Mouse (Mus musculus) G1E (cell line): Measurements from ENCODE around the gene Anxa5. TPM values are rescaled to one million over a fixed set of nuclear protein-coding genes. Genes with fewer than 3 reads are reported as not detected.

Source experiments
- ATAC-seq: 2 replicates; pipeline ENCODE4 v1.8.0; 2016; ENCODE audit warnings: mild to moderate bottlenecking; ENCODE audit not compliant: insufficient number of reproducible peaks, poor library complexity, low FRiP score, severe bottlenecking; ENCODE audit errors: extremely low read depth
- DNase-seq: peaks from one replicate; pipeline ENCODE4 v3.0.0; 2012; ENCODE audit warnings: low spot score
- H3K27me3 ChIP-seq: 2 replicates; pipeline ENCODE4 v1.6.1; 2012; ENCODE audit warnings: mild to moderate bottlenecking, low read length, inconsistent platforms; ENCODE audit not compliant: insufficient read depth
- H3K36me3 ChIP-seq: replicated peaks from 2 replicates; pipeline ENCODE3; 2012; ENCODE audit warnings: mild to moderate bottlenecking, inconsistent platforms
- H3K4me1 ChIP-seq: 2 replicates; pipeline ENCODE4 v1.6.1; 2012; ENCODE audit warnings: low read depth, low read length, inconsistent platforms, mixed read lengths; ENCODE audit not compliant: insufficient read depth
- H3K4me3 ChIP-seq: 2 replicates; pipeline ENCODE4 v1.5.1; 2012; ENCODE audit warnings: low read depth, mild to moderate bottlenecking, inconsistent platforms, low read length, moderate library complexity, mixed read lengths
- H3K9me3 ChIP-seq: replicated peaks from 2 replicates; pipeline ENCODE4 v1.6.1; 2012; ENCODE audit warnings: inconsistent platforms
- CTCF ChIP-seq: IDR thresholded peaks from 2 replicates; pipeline ENCODE4 v1.5.1; 2012; ENCODE audit warnings: low read depth, low read length, inconsistent platforms, mixed read lengths
- GATA1 ChIP-seq: IDR thresholded peaks from 2 replicates; pipeline ENCODE4 v1.6.1; 2012; ENCODE audit warnings: borderline replicate concordance, low read length, inconsistent platforms, mixed read lengths
- GATA2 ChIP-seq: IDR thresholded peaks from 2 replicates; pipeline ENCODE4 v1.6.1; 2012; ENCODE audit warnings: low read depth, low read length, inconsistent platforms, borderline replicate concordance
- POLR2AphosphoS5 ChIP-seq: IDR thresholded peaks from 2 replicates; pipeline ENCODE4 v1.6.1; 2012; ENCODE audit warnings: low read depth, low read length, inconsistent platforms; ENCODE audit not compliant: insufficient replicate concordance
- TAL1 ChIP-seq: conservative IDR thresholded peaks from 2 replicates; pipeline ENCODE4 v1.6.1; 2012; ENCODE audit warnings: low read depth, low read length, inconsistent platforms, mixed read lengths
- polyA plus RNA-seq: library from polyadenylated mRNA; stranded (reverse); fragments of >175 nt; gene quantifications from 2 replicates; pipeline ENCODE4 v1.2.3, GENCODE M21; 2012
- total RNA-seq, 2 experiments: library from RNA; stranded (forward) in 1 of 2; stranded (reverse) in 1 of 2; fragments of 200-1000 nt in 1 of 2; fragments of >200 nt in 1 of 2; fragmentation: Nextera tagmentation in 1 of 2; gene quantifications; 2 replicates each; pipeline ENCODE4 v1.2.3; 2014 to 2017

Anxa5 gene
- total and polyA plus RNA-seq, 3 experiments, result 94.3 to 175 (median 165) TPM

DNA sequence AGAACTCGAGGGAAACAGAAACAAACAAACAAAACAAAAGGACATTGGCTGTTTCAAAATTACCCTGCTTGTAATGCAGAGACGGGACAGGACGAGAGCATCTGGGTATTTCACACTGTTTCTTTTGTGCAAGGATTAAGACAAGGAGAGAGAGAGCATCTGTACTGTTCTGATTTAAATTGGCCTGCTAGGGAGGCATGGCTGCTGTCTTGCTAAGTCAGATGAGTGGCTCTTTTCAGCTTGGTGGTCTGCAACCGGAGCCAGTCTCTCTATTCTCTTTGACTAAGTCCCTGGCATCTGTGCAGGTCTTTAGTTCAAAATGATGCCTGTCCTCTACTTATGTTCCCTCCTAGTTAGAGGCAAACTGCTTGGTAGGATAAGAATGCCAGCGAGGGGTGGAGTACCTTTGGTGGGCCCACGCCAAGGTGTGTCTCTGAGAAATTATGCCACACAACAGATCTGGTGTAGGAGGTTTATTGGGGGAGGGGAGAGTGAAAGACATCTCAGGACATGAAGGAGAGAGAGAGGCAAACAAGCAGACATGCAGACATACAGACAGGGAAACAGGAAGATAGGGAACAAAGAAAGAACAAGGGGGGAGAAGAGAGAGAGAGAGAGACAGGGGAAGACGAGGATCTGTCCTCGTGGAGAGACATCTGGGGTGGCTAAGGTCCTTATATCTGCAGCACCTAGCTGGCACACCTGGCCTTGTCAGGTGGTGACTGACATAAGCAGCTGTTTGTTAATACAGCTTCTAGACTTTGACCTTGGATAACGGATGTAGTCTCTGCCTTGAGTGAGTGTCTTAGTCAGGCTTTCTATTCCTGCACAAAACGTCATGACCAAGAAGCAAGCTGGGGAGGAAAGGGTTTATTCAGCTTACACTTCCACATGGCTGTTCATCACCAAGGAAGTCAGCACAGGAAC, 30.4 kb upstream of the Anxa5 start:
- no peaks in the 10 kb centered on the region for H3K4me1 ChIP-seq
- DNase-seq, result no peak
- TF ChIP-seq TAL1 (no peak), POLR2AphosphoS5 (no peak), GATA2 (no peak), CTCF (no peak), GATA1 (no peak)
- no peak overlapping the region for H3K4me3 ChIP-seq
- H3K27me3 ChIP-seq, result peaks cover 7% of the 10 kb centered on the region
- H3K36me3 ChIP-seq, result no peaks in the 10 kb centered on the region
- no peak for ATAC-seq
- no peaks in the 10 kb centered on the region for H3K9me3 ChIP-seq

DNA sequence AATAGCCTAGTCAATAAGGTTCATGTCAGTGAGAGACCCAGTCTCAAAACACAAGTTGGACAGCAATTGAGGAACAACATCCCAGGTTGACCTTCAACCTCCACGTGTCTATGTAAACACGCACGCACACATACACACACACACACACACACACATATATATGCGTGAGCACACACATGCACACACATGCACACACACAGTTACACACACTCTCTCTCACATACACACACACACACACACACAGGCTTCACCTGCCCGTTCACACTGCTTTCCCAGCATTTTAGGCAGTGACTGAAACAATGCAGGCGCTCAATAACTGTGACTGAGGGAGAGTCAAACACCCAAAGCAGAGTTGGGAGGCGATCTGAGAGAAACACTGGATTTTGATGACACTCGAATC, 29.6 kb upstream of the Anxa5 start:
- peaks cover 7% of the 10 kb centered on the region for H3K27me3 ChIP-seq

DNA sequence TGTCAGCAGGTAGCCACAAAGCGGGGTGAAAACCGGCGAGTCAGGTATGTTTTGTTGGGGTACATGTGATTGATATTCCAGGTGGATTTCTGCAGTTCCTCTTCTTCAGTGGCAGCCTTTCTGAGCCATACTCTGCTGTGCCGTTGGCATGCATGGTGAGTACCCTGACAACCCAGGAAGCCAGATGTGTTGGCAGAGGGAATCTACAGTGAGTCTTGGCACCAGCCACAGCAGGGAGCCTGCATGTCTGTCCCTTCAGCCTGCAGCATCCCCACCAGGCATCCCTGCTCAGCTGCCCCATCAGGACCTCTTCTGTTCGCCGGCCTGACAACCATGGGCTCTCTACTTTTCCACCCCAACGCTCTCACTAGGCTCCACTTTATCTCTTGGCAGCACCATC, 25.9 kb upstream of the Anxa5 start:
- no peak for DNase-seq
- Histone ChIP-seq H3K4me1 (peaks cover 2% of the 10 kb centered on the region; the same call in 1 of the 2 replicates), H3K4me3 (no peak overlapping the region), H3K27me3 (peaks cover 11% of the 10 kb centered on the region), H3K36me3 (no peaks in the 10 kb centered on the region), H3K9me3 (no peaks in the 10 kb centered on the region)
- no peak for ATAC-seq
- TF ChIP-seq GATA2 (no peak), CTCF (no peak), TAL1 (no peak), POLR2AphosphoS5 (no peak), GATA1 (no peak)

More for the DNA sequence above, 29.6 kb upstream of the Anxa5 start:
- Histone ChIP-seq H3K4me1 (no peaks in the 10 kb centered on the region), H3K36me3 (no peaks in the 10 kb centered on the region), H3K4me3 (no peak overlapping the region), H3K9me3 (no peaks in the 10 kb centered on the region)
- TF ChIP-seq CTCF (no peak), POLR2AphosphoS5 (no peak), GATA2 (no peak), GATA1 (no peak), TAL1 (no peak)
- ATAC-seq, result no peak
- no peak for DNase-seq

- no peak for TF ChIP-seq POLR2AphosphoS5
- no peak for TF ChIP-seq GATA2
- no peak for TF ChIP-seq TAL1
- TF ChIP-seq CTCF, result no peak
- no peak for TF ChIP-seq GATA1
- Histone ChIP-seq H3K4me3 (no peak overlapping the region), H3K4me1 (peaks cover 2% of the 10 kb centered on the region; the same call in 1 of the 2 replicates), H3K9me3 (no peaks in the 10 kb centered on the region), H3K36me3 (no peaks in the 10 kb centered on the region), H3K27me3 (peaks cover 11% of the 10 kb centered on the region)
- ATAC-seq, result no peak
- DNase-seq, result no peak
Observed at GRCm38 (mm10) chr3:36500976-36501375, 25.3 kb upstream of the Anxa5 start.

DNA sequence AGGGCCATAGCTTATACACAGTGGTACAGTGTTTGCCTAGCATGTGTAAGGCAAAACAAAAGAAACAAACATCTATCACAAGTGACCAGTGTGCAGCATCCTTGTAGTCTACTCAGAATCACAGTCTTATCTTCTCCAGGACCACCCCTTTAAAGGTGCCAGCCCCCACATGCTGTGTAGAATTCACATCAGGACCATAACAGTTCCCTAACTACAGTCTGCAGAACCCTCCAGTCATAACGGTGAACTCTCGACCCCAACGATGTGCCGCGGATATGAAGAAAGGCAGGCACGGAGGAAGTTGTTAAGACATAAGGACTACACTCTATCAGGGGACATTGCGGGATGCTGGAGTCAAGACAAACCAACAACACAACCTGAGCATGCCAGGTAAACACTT, 23.7 kb upstream of the Anxa5 start:
- Histone ChIP-seq H3K36me3 (no peaks in the 10 kb centered on the region), H3K4me1 (peaks cover 12% of the 10 kb centered on the region), H3K4me3 (no peak overlapping the region), H3K27me3 (peaks cover 7% of the 10 kb centered on the region; the same call in 1 of the 2 replicates), H3K9me3 (no peaks in the 10 kb centered on the region)
- no peak for ATAC-seq
- no peak for DNase-seq
- TF ChIP-seq TAL1 (no peak), POLR2AphosphoS5 (no peak), GATA2 (no peak), GATA1 (no peak), CTCF (no peak)

DNA sequence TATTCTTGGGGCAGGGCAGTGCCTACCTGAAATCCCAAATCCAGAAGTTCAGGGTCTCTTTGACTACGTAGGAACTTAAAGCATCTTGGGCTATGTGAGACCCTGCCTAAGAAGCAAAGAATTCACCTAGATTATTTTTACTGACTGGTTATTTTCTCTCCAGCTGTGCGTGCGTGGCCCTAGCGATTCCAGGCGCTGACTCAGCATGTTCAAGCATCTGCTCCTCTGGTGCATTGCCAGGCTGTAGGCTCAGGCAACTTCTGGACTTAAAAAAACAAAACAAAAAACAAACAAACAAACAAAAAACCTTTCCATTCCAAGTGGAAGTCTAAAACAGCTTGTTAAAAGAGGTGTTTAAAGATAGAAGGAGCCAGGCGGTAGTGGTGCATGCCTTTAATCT, 22.5 kb upstream of the Anxa5 start:
- peaks cover 7% of the 10 kb centered on the region; the same call in 1 of the 2 replicates for H3K27me3 ChIP-seq
- H3K4me1 ChIP-seq, result peaks cover 24% of the 10 kb centered on the region
- H3K36me3 ChIP-seq, result no peaks in the 10 kb centered on the region
- no peak overlapping the region for H3K4me3 ChIP-seq
- no peaks in the 10 kb centered on the region for H3K9me3 ChIP-seq
- TF ChIP-seq GATA1, result no peak
- TF ChIP-seq GATA2, result no peak
- TF ChIP-seq POLR2AphosphoS5, result no peak
- no peak for TF ChIP-seq TAL1
- no peak for TF ChIP-seq CTCF
- ATAC-seq, result no peak
- DNase-seq, result no peak
